Mouse (Mus musculus): ENCODE measurements around the gene Tmem131. TPM values are rescaled to one million over a fixed set of nuclear protein-coding genes. Genes with fewer than 3 reads are reported as not detected.

Gene Tmem131
- polyA plus RNA-seq, 1 experiment from 2014 or later = 9.3 TPM

GRCm38 (mm10) chr1:36804259-36804658 is 139.2 kb downstream of the Tmem131 start:
- H3K27ac ChIP-seq (ENCODE audit: low read length) = no peak overlapping the region
- H3K27me3 ChIP-seq (replicated peaks; ENCODE audit: control insufficient read depth, insufficient read depth, low read length) = no peaks in the 10 kb centered on the region
- WGBS = 60% methylated on average over 9 of the region's 9 CpGs
- H3K9me3 ChIP-seq (ENCODE audit: control insufficient read depth, low read length) = no peaks in the 10 kb centered on the region
- ATAC-seq = peak; percentile 74
- no peak overlapping the region for H3K4me3 ChIP-seq (ENCODE audit: low read length)
- no peaks in the 10 kb centered on the region for H3K4me1 ChIP-seq (ENCODE audit: control insufficient read depth, insufficient read depth, low read length)
- H3K9ac ChIP-seq (ENCODE audit: low read depth, low read length) = no peak overlapping the region
- peaks cover 17% of the 10 kb centered on the region for H3K36me3 ChIP-seq (ENCODE audit: control insufficient read depth, insufficient read depth, low read length)
- no peak overlapping the region for H3K4me2 ChIP-seq (ENCODE audit: low read depth, low read length)

DNA sequence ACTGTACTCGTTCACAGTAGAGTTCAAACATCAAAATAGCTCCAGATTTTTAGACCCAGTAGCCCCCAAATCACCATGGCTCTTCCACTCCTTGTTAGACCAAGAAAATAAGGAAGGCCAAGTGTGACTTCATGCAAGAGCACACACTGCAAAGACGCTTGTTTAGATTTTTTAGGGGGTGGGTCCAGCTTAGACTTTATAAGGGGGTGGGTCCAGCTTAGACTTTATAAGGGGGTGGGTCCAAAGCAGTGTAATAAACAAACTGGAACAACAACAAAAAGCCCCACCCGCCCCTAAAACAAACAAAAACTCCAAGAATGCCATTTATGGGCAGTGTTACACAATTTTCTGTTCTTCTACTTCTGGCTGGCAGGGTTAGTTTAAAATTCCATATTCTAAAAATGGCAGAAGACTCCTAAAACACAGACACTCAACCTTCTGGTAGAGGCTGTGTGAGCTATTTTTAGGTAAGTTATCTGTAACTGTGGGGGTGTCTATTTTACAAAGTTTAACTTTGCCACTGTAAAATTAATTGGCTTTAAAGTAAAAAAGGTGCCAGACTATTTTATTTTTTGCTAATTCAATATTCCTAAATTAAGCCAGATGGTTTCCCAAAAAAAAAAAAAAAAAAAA is 143.0 kb downstream of the Tmem131 start:
- Histone ChIP-seq H3K27ac (ENCODE audit: low read length) (no peak overlapping the region), H3K9me3 (ENCODE audit: control insufficient read depth, low read length) (no peaks in the 10 kb centered on the region), H3K9ac (ENCODE audit: low read depth, low read length) (no peak overlapping the region), H3K4me1 (ENCODE audit: control insufficient read depth, insufficient read depth, low read length) (0 out of 2 replicates have a peak, but pooled peaks cover 4% of the 10 kb centered on the region), H3K4me3 (ENCODE audit: low read length) (no peak overlapping the region), H3K4me2 (ENCODE audit: low read depth, low read length) (no peak overlapping the region), H3K27me3 (replicated peaks; ENCODE audit: control insufficient read depth, insufficient read depth, low read length) (no peaks in the 10 kb centered on the region), H3K36me3 (ENCODE audit: control insufficient read depth, insufficient read depth, low read length) (peaks cover 31% of the 10 kb centered on the region)
- 76% methylated on average over 3 of the region's 3 CpGs for WGBS
- no peak for ATAC-seq

DNA sequence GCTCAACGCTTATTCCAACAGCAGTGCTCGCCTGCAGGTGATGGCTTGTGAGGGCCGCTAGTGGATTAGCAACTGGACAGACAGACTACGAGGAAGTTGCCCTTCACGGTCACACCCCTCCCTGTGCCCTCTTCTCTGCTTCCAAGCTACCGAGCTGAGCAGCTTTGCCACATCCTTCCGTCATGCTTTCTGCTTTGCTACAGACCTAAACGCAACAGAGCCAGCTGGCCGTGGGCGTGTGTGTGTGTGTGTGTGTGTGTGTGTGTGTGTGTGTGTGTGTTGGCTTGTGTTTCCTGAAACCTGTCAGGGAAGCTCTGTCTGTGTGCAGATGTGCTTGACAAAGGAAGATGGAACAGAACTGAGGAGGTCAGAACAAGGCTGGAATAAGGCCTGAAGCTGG is 146.0 kb downstream of the Tmem131 start:
- H3K4me1 ChIP-seq (ENCODE audit: control insufficient read depth, insufficient read depth, low read length) = 0 out of 2 replicates have a peak, but pooled peaks cover 4% of the 10 kb centered on the region
- H3K27ac ChIP-seq (ENCODE audit: low read length) = no peak overlapping the region
- H3K36me3 ChIP-seq (ENCODE audit: control insufficient read depth, insufficient read depth, low read length) = peaks cover 39% of the 10 kb centered on the region
- 75% methylated on average over 10 of the region's 10 CpGs for WGBS
- no peaks in the 10 kb centered on the region for H3K27me3 ChIP-seq (replicated peaks; ENCODE audit: control insufficient read depth, insufficient read depth, low read length)
- no peak overlapping the region for H3K4me3 ChIP-seq (ENCODE audit: low read length)
- no peak overlapping the region for H3K9ac ChIP-seq (ENCODE audit: low read depth, low read length)
- H3K9me3 ChIP-seq (ENCODE audit: control insufficient read depth, low read length) = no peaks in the 10 kb centered on the region
- H3K4me2 ChIP-seq (ENCODE audit: low read depth, low read length) = no peak overlapping the region
- ATAC-seq = no peak

DNA sequence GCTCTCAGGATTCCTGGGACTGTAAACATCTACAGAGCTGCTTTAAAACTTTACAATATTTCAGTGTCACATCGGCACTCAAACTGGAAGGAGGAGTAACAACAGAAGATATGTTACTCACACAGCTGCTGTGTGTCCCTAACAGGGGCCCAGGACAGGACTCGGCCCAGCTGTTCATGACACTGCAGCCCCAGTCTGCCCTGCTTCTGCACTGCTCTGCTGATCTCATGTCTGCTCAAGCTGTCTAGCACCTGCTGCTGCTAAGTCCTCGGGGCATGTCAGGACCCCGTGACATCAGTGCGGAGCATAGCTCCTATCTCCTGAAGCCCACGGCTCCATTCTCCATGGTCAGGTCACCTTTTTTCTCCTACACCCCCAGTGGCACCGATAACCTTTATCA is 146.8 kb downstream of the Tmem131 start:
- no peak for ATAC-seq
- H3K36me3 ChIP-seq (ENCODE audit: control insufficient read depth, insufficient read depth, low read length) = peaks cover 41% of the 10 kb centered on the region
- H3K27ac ChIP-seq (ENCODE audit: low read length) = no peak overlapping the region
- no peak overlapping the region for H3K4me3 ChIP-seq (ENCODE audit: low read length)
- WGBS = 85% methylated on average over 7 of the region's 7 CpGs
- H3K27me3 ChIP-seq (replicated peaks; ENCODE audit: control insufficient read depth, insufficient read depth, low read length) = no peaks in the 10 kb centered on the region
- 0 out of 2 replicates have a peak, but pooled peaks cover 4% of the 10 kb centered on the region for H3K4me1 ChIP-seq (ENCODE audit: control insufficient read depth, insufficient read depth, low read length)
- no peak overlapping the region for H3K4me2 ChIP-seq (ENCODE audit: low read depth, low read length)
- H3K9ac ChIP-seq (ENCODE audit: low read depth, low read length) = no peak overlapping the region
- no peaks in the 10 kb centered on the region for H3K9me3 ChIP-seq (ENCODE audit: control insufficient read depth, low read length)

GRCm38 (mm10) chr1:36789416-36789815 is 154.1 kb downstream of the Tmem131 start:
- H3K27ac ChIP-seq (ENCODE audit: low read length) = no peak overlapping the region
- H3K4me2 ChIP-seq (ENCODE audit: low read depth, low read length) = no peak overlapping the region
- WGBS = 77% methylated on average over 8 of the region's 8 CpGs
- H3K27me3 ChIP-seq (replicated peaks; ENCODE audit: control insufficient read depth, insufficient read depth, low read length) = no peaks in the 10 kb centered on the region
- no peak for ATAC-seq
- no peak overlapping the region for H3K4me3 ChIP-seq (ENCODE audit: low read length)
- H3K9me3 ChIP-seq (ENCODE audit: control insufficient read depth, low read length) = no peaks in the 10 kb centered on the region
- no peak overlapping the region for H3K9ac ChIP-seq (ENCODE audit: low read depth, low read length)
- H3K4me1 ChIP-seq (ENCODE audit: control insufficient read depth, insufficient read depth, low read length) = 0 out of 2 replicates have a peak, but pooled peaks cover 6% of the 10 kb centered on the region
- peaks cover 12% of the 10 kb centered on the region; the same call in 1 of the 2 replicates for H3K36me3 ChIP-seq (ENCODE audit: control insufficient read depth, insufficient read depth, low read length)

DNA sequence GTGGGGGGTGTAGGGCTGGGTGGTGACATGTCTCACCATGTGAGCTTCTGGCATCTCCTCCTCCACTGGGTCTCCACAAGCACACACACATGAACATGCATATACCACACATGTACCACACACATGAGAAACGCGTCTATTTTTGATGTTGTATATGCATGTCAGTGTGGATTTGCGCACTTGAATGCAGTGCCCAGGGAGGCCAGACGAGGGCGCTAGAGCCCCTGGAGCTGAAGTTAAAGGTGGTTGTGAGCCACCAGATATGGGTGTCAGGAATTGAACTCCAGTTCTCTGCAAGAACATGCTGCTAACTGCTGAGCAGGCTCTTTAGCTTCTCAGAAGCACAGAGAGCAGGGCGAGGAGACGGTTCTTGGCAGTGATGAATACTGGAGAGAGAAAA is 157.1 kb downstream of the Tmem131 start:
- no peak overlapping the region for H3K9ac ChIP-seq (ENCODE audit: low read depth, low read length)
- H3K36me3 ChIP-seq (ENCODE audit: control insufficient read depth, insufficient read depth, low read length) = no peaks in the 10 kb centered on the region
- H3K9me3 ChIP-seq (ENCODE audit: control insufficient read depth, low read length) = no peaks in the 10 kb centered on the region
- no peak overlapping the region for H3K4me2 ChIP-seq (ENCODE audit: low read depth, low read length)
- H3K4me1 ChIP-seq (ENCODE audit: control insufficient read depth, insufficient read depth, low read length) = 0 out of 2 replicates have a peak, but pooled peaks cover 6% of the 10 kb centered on the region
- 86% methylated on average over 7 of the region's 7 CpGs for WGBS
- no peak overlapping the region for H3K27ac ChIP-seq (ENCODE audit: low read length)
- ATAC-seq = no peak
- H3K4me3 ChIP-seq (ENCODE audit: low read length) = no peak overlapping the region
- no peaks in the 10 kb centered on the region for H3K27me3 ChIP-seq (replicated peaks; ENCODE audit: control insufficient read depth, insufficient read depth, low read length)

GRCm38 (mm10) chr1:36785238-36785641 is 158.2 kb downstream of the Tmem131 start:
- Histone ChIP-seq H3K36me3 (ENCODE audit: control insufficient read depth, insufficient read depth, low read length) (no peaks in the 10 kb centered on the region), H3K27me3 (replicated peaks; ENCODE audit: control insufficient read depth, insufficient read depth, low read length) (no peaks in the 10 kb centered on the region), H3K27ac (ENCODE audit: low read length) (no peak overlapping the region), H3K9me3 (ENCODE audit: control insufficient read depth, low read length) (no peaks in the 10 kb centered on the region), H3K4me1 (ENCODE audit: control insufficient read depth, insufficient read depth, low read length) (0 out of 2 replicates have a peak, but pooled peaks cover 6% of the 10 kb centered on the region), H3K4me3 (ENCODE audit: low read length) (peak overlapping the region; percentile 50), H3K9ac (ENCODE audit: low read depth, low read length) (peak overlapping the region; percentile 64), H3K4me2 (ENCODE audit: low read depth, low read length) (peak overlapping the region; percentile 94)
- WGBS = 1% methylated on average over 16 of the region's 16 CpGs
- peak; percentile 47; the same call in 1 of the 2 replicates for ATAC-seq

GRCm38 (mm10) chr1:36784365-36785134 is 158.9 kb downstream of the Tmem131 start:
- Histone ChIP-seq H3K27me3 (replicated peaks; ENCODE audit: control insufficient read depth, insufficient read depth, low read length) (no peaks in the 10 kb centered on the region), H3K4me2 (ENCODE audit: low read depth, low read length) (peak overlapping the region; percentile 94), H3K36me3 (ENCODE audit: control insufficient read depth, insufficient read depth, low read length) (no peaks in the 10 kb centered on the region), H3K4me1 (ENCODE audit: control insufficient read depth, insufficient read depth, low read length) (0 out of 2 replicates have a peak, but pooled peaks cover 6% of the 10 kb centered on the region), H3K9ac (ENCODE audit: low read depth, low read length) (peak overlapping the region; percentile 64), H3K9me3 (ENCODE audit: control insufficient read depth, low read length) (no peaks in the 10 kb centered on the region), H3K4me3 (ENCODE audit: low read length) (peak overlapping the region; percentile 50), H3K27ac (ENCODE audit: low read length) (no peak overlapping the region)
- 3% methylated on average over 20 of the region's 20 CpGs for WGBS
- peak; percentile 77 for ATAC-seq

DNA sequence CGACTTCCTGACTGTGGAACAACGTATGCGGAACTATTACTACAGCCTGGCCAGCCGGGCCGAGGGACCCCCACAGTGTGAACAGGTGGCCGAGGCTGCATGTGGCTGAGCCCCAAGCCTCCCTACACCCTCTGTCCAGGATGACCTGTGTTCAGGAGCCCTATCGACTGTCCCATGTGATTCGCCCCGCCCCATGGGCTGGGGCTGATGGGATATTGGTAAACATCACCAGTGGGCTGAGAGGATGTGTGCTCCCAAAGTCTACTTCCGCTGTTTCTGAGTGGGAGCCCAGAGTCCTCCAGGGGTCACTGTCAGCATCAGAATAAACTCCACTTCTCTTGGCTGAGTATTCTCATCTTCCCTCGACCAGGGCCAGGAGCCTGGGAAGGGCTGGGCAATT is 161.0 kb downstream of the Tmem131 start:
- H3K4me1 ChIP-seq (ENCODE audit: control insufficient read depth, insufficient read depth, low read length) = 0 out of 2 replicates have a peak, but pooled peaks cover 6% of the 10 kb centered on the region
- ATAC-seq = no peak
- no peaks in the 10 kb centered on the region for H3K9me3 ChIP-seq (ENCODE audit: control insufficient read depth, low read length)
- H3K4me3 ChIP-seq (ENCODE audit: low read length) = no peak overlapping the region
- H3K27ac ChIP-seq (ENCODE audit: low read length) = no peak overlapping the region
- no peaks in the 10 kb centered on the region for H3K27me3 ChIP-seq (replicated peaks; ENCODE audit: control insufficient read depth, insufficient read depth, low read length)
- H3K36me3 ChIP-seq (ENCODE audit: control insufficient read depth, insufficient read depth, low read length) = no peaks in the 10 kb centered on the region
- no peak overlapping the region for H3K4me2 ChIP-seq (ENCODE audit: low read depth, low read length)
- no peak overlapping the region for H3K9ac ChIP-seq (ENCODE audit: low read depth, low read length)
- WGBS = 74% methylated on average over 11 of the region's 11 CpGs

Data from intestine, embryonic 16.5 days (tissue).